Mouse (Mus musculus) neural tube, embryonic 11.5 days (tissue): ENCODE measurements around the gene Tssk1. TPM values are rescaled to one million over a fixed set of nuclear protein-coding genes. Genes with fewer than 3 reads are reported as not detected.

ENCODE experiments used
- ATAC-seq: fragments of 200-750 bp; cut with Nextera tagmentation; 2 replicates; pipeline ENCODE4 v1.8.0; 2017; ENCODE audit warnings: moderate number of reproducible peaks, mild to moderate bottlenecking, moderate TSS enrichment, moderate library complexity; ENCODE audit not compliant: insufficient read depth, low FRiP score, low TSS enrichment
- DNase-seq: peaks from one replicate; pipeline ENCODE4 v3.0.0-alpha.2; 2015; ENCODE audit warnings: low spot score
- H3K27ac ChIP-seq: fragments of 300-500 bp; sonication (generic); 2 replicates; pipeline ENCODE4 v1.5.1; 2014; ENCODE audit warnings: low read depth, mild to moderate bottlenecking, low read length
- H3K27me3 ChIP-seq: fragments of 300-500 bp; sonication (generic); 2 replicates; pipeline ENCODE4 v1.6.1; 2014; ENCODE audit warnings: mild to moderate bottlenecking, low read length, mixed read lengths; ENCODE audit not compliant: control insufficient read depth, insufficient read depth
- H3K36me3 ChIP-seq: fragments of 300-500 bp; sonication (generic); 2 replicates; pipeline ENCODE4 v1.6.1; 2014; ENCODE audit warnings: mild to moderate bottlenecking, low read length, moderate library complexity, mixed read lengths; ENCODE audit not compliant: control insufficient read depth, insufficient read depth
- H3K4me1 ChIP-seq: fragments of 300-500 bp; sonication (generic); 2 replicates; pipeline ENCODE4 v1.6.1; 2014; ENCODE audit warnings: low read length, mixed read lengths; ENCODE audit not compliant: control insufficient read depth, insufficient read depth
- H3K4me2 ChIP-seq: fragments of 300-500 bp; sonication (generic); 2 replicates; pipeline ENCODE4 v1.6.1; 2014; ENCODE audit warnings: low read depth, mild to moderate bottlenecking, moderate library complexity
- H3K4me3 ChIP-seq: fragments of 300-500 bp; sonication (generic); 2 replicates; pipeline ENCODE4 v1.5.1; 2014; ENCODE audit warnings: low read depth, low read length
- H3K9ac ChIP-seq: fragments of 300-500 bp; sonication (generic); 2 replicates; pipeline ENCODE4 v1.6.1; 2014; ENCODE audit warnings: mild to moderate bottlenecking, low read length
- H3K9me3 ChIP-seq: fragments of 300-500 bp; sonication (generic); 2 replicates; pipeline ENCODE4 v1.6.1; 2016; ENCODE audit warnings: low read length; ENCODE audit not compliant: control insufficient read depth
- WGBS: fragments of 180-500 bp; shearing (Covaris S2); extraction: QIAGEN DNeasy Blood & Tissue Kit; methylation state at CpG from one replicate; pipeline ENCODE4 v1.1.7; 2014; 5-methylcytosine and 5-hydroxymethylcytosine counted together
- polyA plus RNA-seq: library from polyadenylated mRNA; unstranded; fragments of >200 nt; fragmentation: Nextera tagmentation; extraction: Ambion mirVana; gene quantifications from 2 replicates; pipeline ENCODE4 v1.2.1, GENCODE M21; 2014

The Tssk1 gene
- polyA plus RNA-seq, 1 experiment from 2014 or later = 0.05 TPM

- H3K4me3 ChIP-seq = no peak overlapping the region
- no peaks in the 10 kb centered on the region for H3K27me3 ChIP-seq
- H3K4me2 ChIP-seq = peak overlapping the region; percentile 75; the same call in 1 of the 2 replicates
- DNase-seq (no peak), ATAC-seq (0 out of 2 replicates have a peak, but pooled peaks have one; percentile 3)
- no peaks in the 10 kb centered on the region for H3K9me3 ChIP-seq
- H3K9ac ChIP-seq = no peak overlapping the region
- WGBS = 24% methylated on average over 2 of the region's 2 CpGs
- no peak overlapping the region for H3K27ac ChIP-seq
- H3K4me1 ChIP-seq = peaks cover 3% of the 10 kb centered on the region; the same call in 1 of the 2 replicates
- peaks cover 2% of the 10 kb centered on the region; the same call in 1 of the 2 replicates for H3K36me3 ChIP-seq
Measured at GRCm38 (mm10) chr16:17929211-17929610, 35.2 kb downstream of the Tssk1 start.

GRCm38 (mm10) chr16:17929631-17930030, 35.6 kb downstream of the Tssk1 start:
- peaks cover 3% of the 10 kb centered on the region; the same call in 1 of the 2 replicates for H3K4me1 ChIP-seq
- H3K9ac ChIP-seq = no peak overlapping the region
- H3K27ac ChIP-seq = no peak overlapping the region
- no peaks in the 10 kb centered on the region for H3K27me3 ChIP-seq
- 44% methylated on average over 2 of the region's 2 CpGs for WGBS
- no peaks in the 10 kb centered on the region for H3K9me3 ChIP-seq
- DNase-seq = no peak
- no peak overlapping the region for H3K4me2 ChIP-seq
- ATAC-seq = no peak
- peaks cover 2% of the 10 kb centered on the region; the same call in 1 of the 2 replicates for H3K36me3 ChIP-seq
- H3K4me3 ChIP-seq = no peak overlapping the region

GRCm38 (mm10) chr16:17931906-17932460, 38.0 kb downstream of the Tssk1 start:
- H3K36me3 ChIP-seq = no peaks in the 10 kb centered on the region
- 79% methylated on average over 5 of the region's 5 CpGs for WGBS
- no peak for DNase-seq

GRCm38 (mm10) chr16:17933594-17934444, 39.8 kb downstream of the Tssk1 start:
- WGBS = 79% methylated on average over 9 of the region's 9 CpGs
- no peak overlapping the region for H3K4me2 ChIP-seq
- no peaks in the 10 kb centered on the region for H3K27me3 ChIP-seq
- H3K27ac ChIP-seq = no peak overlapping the region
- H3K9ac ChIP-seq = no peak overlapping the region
- no peak for DNase-seq
- no peaks in the 10 kb centered on the region for H3K36me3 ChIP-seq
- H3K9me3 ChIP-seq = no peaks in the 10 kb centered on the region
- no peak for ATAC-seq
- no peaks in the 10 kb centered on the region for H3K4me1 ChIP-seq
- H3K4me3 ChIP-seq = no peak overlapping the region

More at GRCm38 (mm10) chr16:17931906-17932460, 38.0 kb downstream of the Tssk1 start:
- Histone ChIP-seq H3K4me1 (peaks cover under 1% of the 10 kb centered on the region; the same call in 1 of the 2 replicates), H3K27ac (no peak overlapping the region), H3K9me3 (no peaks in the 10 kb centered on the region), H3K4me3 (no peak overlapping the region), H3K27me3 (no peaks in the 10 kb centered on the region), H3K4me2 (no peak overlapping the region), H3K9ac (no peak overlapping the region)
- ATAC-seq = no peak

GRCm38 (mm10) chr16:17934445-17934910, 40.5 kb downstream of the Tssk1 start:
- WGBS = 67% methylated on average over 3 of the region's 3 CpGs
- H3K4me3 ChIP-seq = no peak overlapping the region
- no peaks in the 10 kb centered on the region for H3K9me3 ChIP-seq
- H3K36me3 ChIP-seq = no peaks in the 10 kb centered on the region
- no peak overlapping the region for H3K27ac ChIP-seq
- H3K9ac ChIP-seq = no peak overlapping the region
- ATAC-seq (no peak), DNase-seq (no peak)
- H3K4me2 ChIP-seq = no peak overlapping the region
- no peaks in the 10 kb centered on the region for H3K4me1 ChIP-seq
- no peaks in the 10 kb centered on the region for H3K27me3 ChIP-seq

GRCm38 (mm10) chr16:17936776-17937175, 42.8 kb downstream of the Tssk1 start:
- Histone ChIP-seq H3K9me3 (no peaks in the 10 kb centered on the region), H3K36me3 (no peaks in the 10 kb centered on the region), H3K4me2 (no peak overlapping the region), H3K4me1 (no peaks in the 10 kb centered on the region), H3K27ac (no peak overlapping the region), H3K4me3 (no peak overlapping the region), H3K27me3 (no peaks in the 10 kb centered on the region), H3K9ac (no peak overlapping the region)
- 81% methylated on average over 10 of the region's 10 CpGs for WGBS
- DNase-seq (no peak), ATAC-seq (no peak)

- no peak for DNase-seq
- 84% methylated on average over 7 of the region's 7 CpGs for WGBS
- no peak overlapping the region for H3K9ac ChIP-seq
Measured at GRCm38 (mm10) chr16:17938187-17938586, 44.2 kb downstream of the Tssk1 start.

GRCm38 (mm10) chr16:17938821-17939220, 44.8 kb downstream of the Tssk1 start:
- WGBS = 8% methylated on average over 7 of the region's 7 CpGs

More at GRCm38 (mm10) chr16:17938187-17938586, 44.2 kb downstream of the Tssk1 start:
- Histone ChIP-seq H3K4me2 (no peak overlapping the region), H3K9me3 (no peaks in the 10 kb centered on the region), H3K36me3 (no peaks in the 10 kb centered on the region), H3K27me3 (no peaks in the 10 kb centered on the region), H3K4me1 (no peaks in the 10 kb centered on the region), H3K27ac (no peak overlapping the region), H3K4me3 (no peak overlapping the region)
- ATAC-seq = no peak

More at GRCm38 (mm10) chr16:17938821-17939220, 44.8 kb downstream of the Tssk1 start:
- Histone ChIP-seq H3K27me3 (no peaks in the 10 kb centered on the region), H3K4me2 (no peak overlapping the region), H3K4me1 (no peaks in the 10 kb centered on the region), H3K9ac (no peak overlapping the region), H3K9me3 (no peaks in the 10 kb centered on the region), H3K4me3 (no peak overlapping the region), H3K27ac (no peak overlapping the region), H3K36me3 (no peaks in the 10 kb centered on the region)
- DNase-seq (peak; percentile 77), ATAC-seq (peak; percentile 74; the same call in 1 of the 2 replicates)
